Mouse (Mus musculus) midbrain, embryonic 16.5 days (tissue): ENCODE measurements around the gene Fam168a. TPM values are rescaled to one million over a fixed set of nuclear protein-coding genes. Genes with fewer than 3 reads are reported as not detected.
"Not testable (repeated sequence)": the region's sequence is repeated elsewhere in the genome, so short reads cannot be mapped to it uniquely, and the experiment has no call there.

Experiments used
- ATAC-seq: fragments of 200-750 bp; cut with Nextera tagmentation; 2 replicates; pipeline ENCODE4 v1.8.0; 2017; ENCODE audit warnings: moderate TSS enrichment
- H3K27ac ChIP-seq: fragments of 300-500 bp; sonication (generic); 2 replicates; pipeline ENCODE4 v1.5.1; 2014; ENCODE audit warnings: mild to moderate bottlenecking, low read length, mixed read lengths
- H3K27me3 ChIP-seq: fragments of 300-500 bp; sonication (generic); 2 replicates; pipeline ENCODE4 v1.6.1; 2014; ENCODE audit warnings: low read depth, low read length, mixed read lengths; ENCODE audit not compliant: control insufficient read depth, insufficient read depth
- H3K36me3 ChIP-seq: fragments of 300-500 bp; sonication (generic); 2 replicates; pipeline ENCODE4 v1.6.1; 2014; ENCODE audit warnings: mild to moderate bottlenecking, low read length, moderate library complexity, mixed read lengths; ENCODE audit not compliant: control insufficient read depth, insufficient read depth
- H3K4me1 ChIP-seq: fragments of 300-500 bp; sonication (generic); 2 replicates; pipeline ENCODE4 v1.6.1; 2014; ENCODE audit warnings: mild to moderate bottlenecking, low read length, mixed read lengths; ENCODE audit not compliant: control insufficient read depth, insufficient read depth
- H3K4me2 ChIP-seq: fragments of 300-500 bp; sonication (generic); 2 replicates; pipeline ENCODE4 v1.6.1; 2014; ENCODE audit warnings: mild to moderate bottlenecking, low read length, mixed read lengths
- H3K4me3 ChIP-seq: fragments of 300-500 bp; sonication (generic); 2 replicates; pipeline ENCODE4 v1.5.1; 2014; ENCODE audit warnings: low read depth, mild to moderate bottlenecking, low read length, moderate library complexity, mixed read lengths
- H3K9ac ChIP-seq: fragments of 300-500 bp; sonication (generic); 2 replicates; pipeline ENCODE4 v1.6.1; 2014; ENCODE audit warnings: low read depth, low read length, mixed read lengths
- H3K9me3 ChIP-seq: fragments of 300-500 bp; sonication (generic); replicated peaks from 2 replicates; pipeline ENCODE4 v1.6.1; 2014; ENCODE audit warnings: mild to moderate bottlenecking, low read length, mixed read lengths; ENCODE audit not compliant: control insufficient read depth, poor library complexity, severe bottlenecking
- WGBS: fragments of 180-500 bp; shearing (Covaris S2); extraction: QIAGEN DNeasy Blood & Tissue Kit; methylation state at CpG from one replicate; pipeline ENCODE4 v1.1.7; 2014; 5-methylcytosine and 5-hydroxymethylcytosine counted together
- polyA plus RNA-seq: library from polyadenylated mRNA; unstranded; fragments of >200 nt; fragmentation: Nextera tagmentation; extraction: Ambion mirVana; gene quantifications from 2 replicates; pipeline ENCODE4 v1.2.1, GENCODE M21; 2015

Gene Fam168a
- polyA plus RNA-seq, 1 experiment from 2014 or later = 100 TPM

GRCm38 (mm10) chr7:100839632-100840402 is 133.4 kb downstream of the Fam168a start:
- WGBS = 83% methylated on average over 6 of the region's 6 CpGs

GRCm38 (mm10) chr7:100840906-100841305 is 134.5 kb downstream of the Fam168a start:
- H3K9ac ChIP-seq = no peak overlapping the region
- no peak overlapping the region for H3K27ac ChIP-seq
- ATAC-seq = no peak
- no peaks in the 10 kb centered on the region for H3K9me3 ChIP-seq
- WGBS = 97% methylated on average over 1 of the region's 1 CpGs
- H3K36me3 ChIP-seq = peaks cover 12% of the 10 kb centered on the region
- H3K4me2 ChIP-seq = no peak overlapping the region
- no peak overlapping the region for H3K4me3 ChIP-seq
- H3K4me1 ChIP-seq = no peaks in the 10 kb centered on the region
- H3K27me3 ChIP-seq = no peaks in the 10 kb centered on the region

More at GRCm38 (mm10) chr7:100839632-100840402, 133.4 kb downstream of the Fam168a start:
- no peak overlapping the region for H3K4me2 ChIP-seq
- H3K36me3 ChIP-seq = peaks cover 15% of the 10 kb centered on the region
- no peaks in the 10 kb centered on the region for H3K4me1 ChIP-seq
- H3K27ac ChIP-seq = no peak overlapping the region
- no peaks in the 10 kb centered on the region for H3K9me3 ChIP-seq
- no peak overlapping the region for H3K4me3 ChIP-seq
- no peak overlapping the region for H3K9ac ChIP-seq
- no peak for ATAC-seq
- no peaks in the 10 kb centered on the region for H3K27me3 ChIP-seq

DNA sequence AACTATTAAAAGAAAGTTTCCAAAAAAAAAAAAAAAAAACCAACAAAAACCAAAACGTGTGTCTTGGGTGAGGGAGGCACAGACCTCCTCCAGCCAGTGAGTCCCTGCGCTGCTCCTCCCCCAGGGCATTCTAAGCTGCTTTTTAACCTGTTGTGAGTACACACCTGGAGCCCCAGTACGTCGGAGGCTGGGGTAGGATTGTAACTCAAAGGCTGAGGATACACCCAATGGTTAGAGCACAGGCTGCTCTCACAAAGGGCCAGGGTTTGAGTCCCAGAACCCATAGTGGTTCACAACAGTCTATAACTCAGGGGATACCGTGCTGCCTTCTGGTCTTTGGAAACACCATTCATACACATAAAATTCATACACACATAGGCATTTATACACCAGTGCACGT is 135.2 kb downstream of the Fam168a start:
- no peaks in the 10 kb centered on the region for H3K27me3 ChIP-seq
- no peak overlapping the region for H3K9ac ChIP-seq
- no peak overlapping the region for H3K4me3 ChIP-seq
- peaks cover 6% of the 10 kb centered on the region for H3K36me3 ChIP-seq
- no peaks in the 10 kb centered on the region for H3K9me3 ChIP-seq
- no peak for ATAC-seq
- WGBS = 90% methylated on average over 6 of the region's 6 CpGs
- H3K4me1 ChIP-seq = no peaks in the 10 kb centered on the region
- no peak overlapping the region for H3K27ac ChIP-seq
- H3K4me2 ChIP-seq = no peak overlapping the region

DNA sequence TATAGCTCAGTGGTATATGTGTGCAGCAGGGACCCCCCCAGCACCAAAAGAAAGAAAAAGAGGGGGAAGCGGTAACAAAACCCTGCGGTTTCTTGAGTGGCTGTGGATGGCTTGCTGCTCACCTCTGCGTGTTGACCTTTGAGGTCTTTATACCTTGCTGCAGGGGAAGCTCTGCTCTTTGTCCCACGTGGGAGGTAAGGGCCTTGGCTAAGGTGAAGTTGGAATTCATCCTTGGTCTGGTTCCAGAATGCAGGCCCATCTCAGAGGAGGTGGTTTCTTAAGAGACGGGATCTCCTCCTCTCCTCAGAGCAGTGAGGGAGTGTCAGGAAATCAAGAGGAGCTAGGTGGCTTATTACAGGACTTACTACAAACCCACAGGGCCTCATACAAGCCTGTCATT is 135.7 kb downstream of the Fam168a start:
- 97% methylated on average over 5 of the region's 5 CpGs for WGBS
- H3K4me2 ChIP-seq = no peak overlapping the region
- no peak overlapping the region for H3K9ac ChIP-seq

DNA sequence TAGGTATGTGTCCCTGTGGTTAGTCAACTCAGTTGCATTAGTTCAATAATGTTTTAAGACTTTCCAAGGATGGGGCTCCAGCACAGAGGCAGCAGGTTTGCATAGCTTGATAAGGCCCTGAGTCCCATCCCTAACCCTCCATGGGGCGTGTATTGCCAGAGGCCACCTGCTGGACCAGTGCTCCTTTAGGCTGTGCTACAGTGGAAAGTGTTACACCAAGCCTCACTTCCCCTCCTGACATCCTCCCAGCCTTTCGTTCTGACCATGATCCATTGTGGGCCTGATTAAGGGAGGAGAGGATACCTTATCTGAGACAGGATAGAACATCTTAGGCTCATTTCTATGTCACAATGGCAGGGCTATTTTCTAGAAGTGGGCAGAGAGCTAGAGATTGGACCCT is 137.4 kb downstream of the Fam168a start:
- H3K4me2 ChIP-seq = no peak overlapping the region
- H3K4me1 ChIP-seq = no peaks in the 10 kb centered on the region
- ATAC-seq = no peak
- H3K9me3 ChIP-seq = no peaks in the 10 kb centered on the region
- H3K27me3 ChIP-seq = no peaks in the 10 kb centered on the region
- WGBS = 83% methylated on average over 2 of the region's 2 CpGs
- 0 out of 2 replicates have a peak, but pooled peaks cover 3% of the 10 kb centered on the region for H3K36me3 ChIP-seq
- no peak overlapping the region for H3K4me3 ChIP-seq
- no peak overlapping the region for H3K9ac ChIP-seq
- H3K27ac ChIP-seq = no peak overlapping the region

More for the DNA sequence above, 135.7 kb downstream of the Fam168a start:
- ATAC-seq = no peak
- peaks cover 3% of the 10 kb centered on the region; the same call in 1 of the 2 replicates for H3K36me3 ChIP-seq
- H3K27ac ChIP-seq = no peak overlapping the region
- H3K4me1 ChIP-seq = no peaks in the 10 kb centered on the region
- H3K4me3 ChIP-seq = no peak overlapping the region
- no peaks in the 10 kb centered on the region for H3K27me3 ChIP-seq
- H3K9me3 ChIP-seq = no peaks in the 10 kb centered on the region

GRCm38 (mm10) chr7:100844385-100845025 is 138.1 kb downstream of the Fam168a start:
- no peak for ATAC-seq
- Histone ChIP-seq H3K27ac (no peak overlapping the region), H3K9ac (no peak overlapping the region), H3K36me3 (0 out of 2 replicates have a peak, but pooled peaks cover 3% of the 10 kb centered on the region), H3K4me3 (no peak overlapping the region), H3K27me3 (no peaks in the 10 kb centered on the region), H3K4me2 (no peak overlapping the region), H3K9me3 (no peaks in the 10 kb centered on the region), H3K4me1 (no peaks in the 10 kb centered on the region)
- WGBS = 64% methylated on average over 2 of the region's 2 CpGs

DNA sequence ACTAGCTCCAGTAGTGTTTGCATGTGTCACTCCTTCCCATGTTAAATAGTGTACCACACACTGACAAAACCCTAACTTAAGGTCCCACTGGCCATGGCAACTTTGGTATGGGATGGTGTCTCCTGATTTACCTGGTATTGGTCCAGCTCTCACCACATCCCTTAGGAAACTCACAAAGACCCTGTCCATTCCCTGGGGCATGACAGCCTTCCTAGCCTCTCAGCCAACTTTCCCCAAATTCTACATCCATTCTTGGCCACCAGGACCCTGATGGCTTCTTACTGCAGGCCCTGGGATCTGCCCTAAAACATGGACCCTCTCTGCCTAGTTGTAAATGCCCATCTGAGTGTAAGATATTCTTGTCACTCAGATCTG is 138.6 kb downstream of the Fam168a start:
- no peaks in the 10 kb centered on the region for H3K27me3 ChIP-seq
- H3K9me3 ChIP-seq = no peaks in the 10 kb centered on the region
- H3K9ac ChIP-seq = no peak overlapping the region
- no peaks in the 10 kb centered on the region for H3K4me1 ChIP-seq
- H3K4me3 ChIP-seq = no peak overlapping the region
- H3K27ac ChIP-seq = no peak overlapping the region; the same call in 1 of the 2 replicates
- ATAC-seq = no peak
- 0 out of 2 replicates have a peak, but pooled peaks cover 3% of the 10 kb centered on the region for H3K36me3 ChIP-seq
- no peak overlapping the region for H3K4me2 ChIP-seq

DNA sequence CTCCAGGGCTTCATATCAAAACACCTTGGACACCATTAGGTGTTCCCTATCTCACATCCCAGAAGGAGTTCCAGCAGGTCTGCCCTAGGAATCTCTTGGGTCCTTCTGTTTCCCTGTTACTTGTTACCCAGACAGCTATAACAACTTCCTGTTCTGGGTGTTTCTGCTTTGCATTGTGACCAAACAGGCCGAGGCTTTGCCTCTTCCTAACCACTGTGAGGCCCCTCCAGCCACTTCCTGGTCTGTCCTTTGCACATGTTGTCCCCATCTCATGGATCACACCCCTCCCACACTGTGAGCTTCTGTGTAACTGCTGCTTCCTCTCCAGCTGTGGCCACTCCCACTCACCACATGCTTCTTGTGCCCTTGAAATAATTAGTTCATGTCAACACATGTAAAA is 139.0 kb downstream of the Fam168a start:
- 68% methylated on average over 1 of the region's 1 CpGs for WGBS
- no peaks in the 10 kb centered on the region for H3K4me1 ChIP-seq
- ATAC-seq = no peak

DNA sequence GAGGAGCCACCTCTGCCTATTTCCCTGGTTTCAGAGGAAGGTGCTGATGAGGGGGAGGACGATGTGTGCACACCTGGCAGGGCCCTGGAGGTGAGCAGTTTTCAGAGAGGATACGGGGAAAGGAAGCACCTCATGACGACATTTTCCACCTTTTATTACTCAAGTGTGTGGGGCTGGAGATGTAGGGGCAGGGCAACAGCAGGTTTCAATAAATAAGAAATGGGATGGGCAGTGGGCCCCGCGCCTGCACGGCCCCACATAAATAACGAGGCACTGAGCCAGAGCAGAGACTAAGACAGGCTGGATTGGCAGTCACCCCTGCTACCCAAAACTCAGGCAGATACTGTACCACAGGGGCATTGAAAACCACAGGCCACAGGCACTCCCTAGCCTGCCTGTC is 139.6 kb downstream of the Fam168a start:
- H3K9me3 ChIP-seq, H3K36me3 ChIP-seq, H3K27me3 ChIP-seq, ATAC-seq, H3K27ac ChIP-seq, H3K4me1 ChIP-seq, H3K4me3 ChIP-seq, H3K4me2 ChIP-seq, H3K9ac ChIP-seq: not testable (repeated sequence)
- 84% methylated on average over 7 of the region's 7 CpGs for WGBS

More for the DNA sequence above, 139.0 kb downstream of the Fam168a start:
- Histone ChIP-seq H3K4me3 (no peak overlapping the region), H3K9ac (no peak overlapping the region), H3K27me3 (no peaks in the 10 kb centered on the region), H3K27ac (no peak overlapping the region; the same call in 1 of the 2 replicates), H3K9me3 (no peaks in the 10 kb centered on the region), H3K4me2 (no peak overlapping the region), H3K36me3 (0 out of 2 replicates have a peak, but pooled peaks cover 3% of the 10 kb centered on the region)
